Mouse (Mus musculus) intestine, embryonic 14.5 days (tissue): Measurements from ENCODE around the gene Mios. TPM values are rescaled to one million over a fixed set of nuclear protein-coding genes. Genes with fewer than 3 reads are reported as not detected.

Experiments
- ATAC-seq: fragments of 200-750 bp; cut with Nextera tagmentation; replicated peaks from 2 replicates; pipeline ENCODE4 v1.8.0; 2017; ENCODE audit warnings: low read depth, moderate number of reproducible peaks, moderate TSS enrichment, moderate library complexity; ENCODE audit not compliant: low FRiP score, low TSS enrichment
- DNase-seq: peaks from one replicate; pipeline ENCODE4 v3.0.0-alpha.2; 2018; ENCODE audit warnings: low spot score
- H3K27ac ChIP-seq: fragments of 300-500 bp; sonication (generic); 2 replicates; pipeline ENCODE4 v1.5.1; 2014; ENCODE audit warnings: low read depth, mild to moderate bottlenecking, control low read depth
- H3K27me3 ChIP-seq: fragments of 300-500 bp; sonication (generic); replicated peaks from 2 replicates; pipeline ENCODE4 v1.6.1; 2014; ENCODE audit warnings: low read length, control low read depth; ENCODE audit not compliant: control insufficient read depth, insufficient read depth
- H3K36me3 ChIP-seq: fragments of 300-500 bp; sonication (generic); 2 replicates; pipeline ENCODE4 v1.6.1; 2014; ENCODE audit warnings: low read length, control low read depth; ENCODE audit not compliant: control insufficient read depth, insufficient read depth
- H3K4me1 ChIP-seq: fragments of 300-500 bp; sonication (generic); replicated peaks from 2 replicates; pipeline ENCODE4 v1.6.1; 2014; ENCODE audit warnings: low read length, control low read depth, mixed read lengths; ENCODE audit not compliant: control insufficient read depth, insufficient read depth
- H3K4me2 ChIP-seq: fragments of 300-500 bp; sonication (generic); 2 replicates; pipeline ENCODE4 v1.6.1; 2014; ENCODE audit warnings: low read length
- H3K4me3 ChIP-seq: fragments of 300-500 bp; sonication (generic); 2 replicates; pipeline ENCODE4 v1.5.1; 2014; ENCODE audit warnings: low read depth, low read length, control low read depth, mixed read lengths
- H3K9ac ChIP-seq: fragments of 300-500 bp; sonication (generic); 2 replicates; pipeline ENCODE4 v1.6.1; 2014; ENCODE audit warnings: mild to moderate bottlenecking, low read length
- H3K9me3 ChIP-seq: fragments of 300-500 bp; sonication (generic); 2 replicates; pipeline ENCODE4 v1.6.1; 2016; ENCODE audit warnings: low read length, control low read depth; ENCODE audit not compliant: control insufficient read depth
- WGBS: fragments of 180-500 bp; shearing (Covaris S2); extraction: QIAGEN DNeasy Blood & Tissue Kit; methylation state at CpG from one replicate; pipeline ENCODE4 v1.1.7; 2014; 5-methylcytosine and 5-hydroxymethylcytosine counted together
- polyA plus RNA-seq: library from polyadenylated mRNA; unstranded; fragments of >200 nt; fragmentation: Nextera tagmentation; extraction: Ambion mirVana; gene quantifications from 2 replicates; pipeline ENCODE4 v1.2.1, GENCODE M21; 2014

Mios gene
- polyA plus RNA-seq, 1 experiment from 2014 or later: 25.2 TPM

DNA sequence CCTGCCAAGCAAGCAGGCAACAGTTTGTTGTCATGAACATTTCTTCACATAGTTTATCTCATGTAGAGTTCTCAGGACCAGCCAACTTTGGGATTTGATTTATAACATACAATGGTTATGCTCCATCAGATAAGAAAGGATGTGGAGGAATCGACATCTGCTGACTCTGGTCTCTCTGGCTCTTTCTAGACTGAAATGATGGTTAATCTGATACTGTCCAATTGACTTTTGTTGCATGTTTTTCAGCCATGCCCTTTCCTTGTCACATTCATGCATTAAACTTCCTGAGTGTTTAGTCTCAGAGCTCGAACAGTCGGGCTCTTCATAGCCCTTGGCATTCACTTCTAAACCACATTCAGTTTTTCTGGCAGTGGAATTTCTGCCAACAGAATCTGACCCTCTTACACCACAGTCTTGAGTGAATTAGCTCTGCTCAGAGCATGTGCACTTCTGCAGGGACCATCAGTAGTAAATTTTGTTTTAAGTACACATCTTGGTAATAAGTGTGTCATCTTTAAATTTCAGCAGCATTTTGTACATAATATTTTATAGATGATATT lies 76.5 kb downstream of the Mios start:
- H3K4me1 ChIP-seq: no peaks in the 10 kb centered on the region
- no peak overlapping the region for H3K4me2 ChIP-seq
- WGBS: 77% methylated on average over 3 of the region's 3 CpGs
- DNase-seq (no peak), ATAC-seq (no peak)
- no peak overlapping the region for H3K4me3 ChIP-seq
- no peaks in the 10 kb centered on the region for H3K27me3 ChIP-seq
- no peaks in the 10 kb centered on the region for H3K36me3 ChIP-seq
- no peak overlapping the region for H3K9ac ChIP-seq
- no peak overlapping the region for H3K27ac ChIP-seq
- H3K9me3 ChIP-seq: no peaks in the 10 kb centered on the region

Other genes with a start within 250 kb of the Mios start
- 1.4 and 2.1 TPM in 2 replicates for gene Col28a1, start 16.6 kb upstream of the Mios start, polyA plus RNA-seq
- gene Rpa3, start 50.0 kb downstream of the Mios start, polyA plus RNA-seq: 158 and 160 TPM in 2 replicates
- 21.0 and 22.6 TPM in 2 replicates for gene Umad1, start 50.1 kb downstream of the Mios start, polyA plus RNA-seq
- gene Gm45062, start 50.2 kb downstream of the Mios start, polyA plus RNA-seq: 8.6 and 10.7 TPM in 2 replicates